Mouse (Mus musculus) olfactory bulb, adult 2 months (tissue): ENCODE measurements around the gene Disc1. TPM values are rescaled to one million over a fixed set of nuclear protein-coding genes. Genes with fewer than 3 reads are reported as not detected.
A peak's percentile ranks its signal among the peaks of the same experiment; 100 is the strongest.

Source experiments
- H3K27ac ChIP-seq: fragments of 200-500 bp; 2 replicates; pipeline ENCODE4 v1.5.1; 2012; ENCODE audit warnings: low read depth, low read length; ENCODE audit not compliant: insufficient read depth
- H3K4me1 ChIP-seq: fragments of 200-500 bp; 2 replicates; pipeline ENCODE4 v1.6.1; 2012; ENCODE audit warnings: low read length; ENCODE audit not compliant: control insufficient read depth, insufficient read depth
- H3K4me3 ChIP-seq: fragments of 200-500 bp; 2 replicates; pipeline ENCODE4 v1.5.1; 2012; ENCODE audit warnings: mild to moderate bottlenecking, low read depth, low read length, moderate library complexity; ENCODE audit not compliant: insufficient read depth
- CTCF ChIP-seq: fragments of 200-500 bp; IDR thresholded peaks from 2 replicates; pipeline ENCODE4 v1.5.1; 2012; ENCODE audit warnings: low read depth, mild to moderate bottlenecking, low read length, moderate library complexity; ENCODE audit not compliant: insufficient read depth
- POLR2A ChIP-seq: fragments of 200-500 bp; IDR thresholded peaks from 2 replicates; pipeline ENCODE4 v1.6.1; 2012; ENCODE audit warnings: mild to moderate bottlenecking, low read depth, low read length, moderate library complexity; ENCODE audit not compliant: insufficient read depth
- WGBS: fragments of 180-500 bp; shearing (Covaris S2); methylation state at CpG from one replicate; pipeline ENCODE4 v1.1.7; 2018; 5-methylcytosine and 5-hydroxymethylcytosine counted together
- polyA plus RNA-seq: library from polyadenylated mRNA; stranded (reverse); fragments of >200 nt; gene quantifications from 2 replicates; pipeline ENCODE4 v1.2.4, GENCODE M21; 2012; ENCODE audit warnings: low replicate concordance; ENCODE audit not compliant: missing spikeins, insufficient read depth, insufficient read length

The Disc1 gene
- polyA plus RNA-seq, 1 experiment, result not detected

DNA sequence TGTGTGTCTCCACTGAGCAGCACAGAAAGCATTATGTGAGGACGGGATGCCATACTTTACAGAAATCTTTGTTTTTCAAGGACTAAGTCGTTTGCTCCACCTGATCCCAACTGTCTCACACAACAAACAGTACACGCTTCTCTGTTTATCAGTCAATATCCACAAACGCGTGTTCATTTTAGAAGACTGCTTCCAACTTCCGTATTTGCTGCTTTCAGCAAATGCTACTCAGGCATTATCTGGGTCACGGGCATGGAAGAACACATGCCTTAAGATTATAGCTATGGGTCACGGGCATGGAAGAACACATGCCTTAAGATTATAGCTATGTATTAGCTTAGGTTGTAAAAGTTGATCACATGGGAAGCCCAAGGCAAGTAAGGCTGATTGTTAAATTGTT, 6.9 kb downstream of the Disc1 start:
- TF ChIP-seq POLR2A (no peak), CTCF (no peak)
- H3K4me3 ChIP-seq, result no peak overlapping the region
- WGBS, result 86% methylated on average over 8 of the region's 8 CpGs

DNA sequence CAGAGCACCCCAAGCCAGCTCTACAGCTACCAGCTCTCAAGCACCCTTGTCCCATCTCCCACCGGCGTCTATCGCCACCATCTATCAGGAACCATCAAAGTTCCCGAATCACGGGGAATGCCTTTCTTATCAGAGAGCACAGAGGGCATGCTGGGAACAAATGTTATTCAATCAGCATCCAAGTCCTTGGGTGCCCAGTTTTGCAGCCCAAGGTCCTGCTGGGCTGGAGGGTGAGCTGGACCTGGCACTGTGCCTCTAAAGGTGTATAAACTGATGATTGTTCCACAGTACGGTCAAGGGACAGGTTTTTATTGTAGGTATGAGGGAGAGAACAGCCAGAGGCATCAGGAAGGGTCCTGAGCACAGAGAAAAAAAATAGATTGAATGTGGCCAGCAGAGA, 11.6 kb downstream of the Disc1 start:
- H3K4me1 ChIP-seq, result peaks cover 7% of the 10 kb centered on the region; the same call in 1 of the 2 replicates
- no peak for TF ChIP-seq POLR2A
- no peak overlapping the region for H3K4me3 ChIP-seq
- WGBS, result 92% methylated on average over 6 of the region's 6 CpGs
- no peak overlapping the region for H3K27ac ChIP-seq

More for the DNA sequence above, 6.9 kb downstream of the Disc1 start:
- Histone ChIP-seq H3K4me1 (no peaks in the 10 kb centered on the region), H3K27ac (no peak overlapping the region)

DNA sequence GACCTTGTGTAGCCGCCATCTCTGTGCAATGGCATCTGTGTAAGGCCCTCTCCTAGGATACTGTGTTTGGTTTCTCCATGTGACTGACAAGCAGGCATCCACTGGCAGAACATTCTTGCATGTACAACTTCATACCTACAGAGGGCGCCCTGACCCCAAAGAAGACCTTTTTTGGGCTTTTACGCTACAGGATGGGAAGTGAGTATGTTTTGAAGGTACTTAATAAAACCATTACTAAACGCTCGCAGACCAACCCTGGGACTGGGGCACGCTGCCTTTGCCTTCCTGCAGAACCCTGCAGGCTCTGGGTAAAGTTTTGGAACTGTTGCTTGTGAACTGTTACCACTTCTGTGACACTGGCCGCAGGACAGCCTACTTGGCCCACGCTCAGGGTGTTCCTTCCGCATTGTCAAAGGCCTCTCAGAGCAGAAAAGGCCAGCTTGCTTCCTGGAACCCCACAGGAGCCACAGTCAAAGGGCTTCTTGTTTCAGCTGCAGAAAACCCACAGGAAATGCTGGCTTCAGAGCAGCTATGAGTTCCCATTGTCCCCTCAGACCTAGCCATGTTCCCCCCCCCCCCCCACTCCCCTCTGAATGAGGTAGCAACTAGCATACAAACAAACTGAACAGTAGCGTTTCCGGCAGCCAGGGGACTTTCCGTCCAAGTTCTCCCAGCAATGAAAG, 13.1 kb downstream of the Disc1 start:
- Histone ChIP-seq H3K4me1 (peaks cover 7% of the 10 kb centered on the region; the same call in 1 of the 2 replicates), H3K27ac (peak overlapping the region; percentile 60), H3K4me3 (no peak overlapping the region)
- TF ChIP-seq POLR2A (no peak), CTCF (no peak; the same call in 1 of the 2 replicates)
- WGBS, result 14% methylated on average over 12 of the region's 12 CpGs

DNA sequence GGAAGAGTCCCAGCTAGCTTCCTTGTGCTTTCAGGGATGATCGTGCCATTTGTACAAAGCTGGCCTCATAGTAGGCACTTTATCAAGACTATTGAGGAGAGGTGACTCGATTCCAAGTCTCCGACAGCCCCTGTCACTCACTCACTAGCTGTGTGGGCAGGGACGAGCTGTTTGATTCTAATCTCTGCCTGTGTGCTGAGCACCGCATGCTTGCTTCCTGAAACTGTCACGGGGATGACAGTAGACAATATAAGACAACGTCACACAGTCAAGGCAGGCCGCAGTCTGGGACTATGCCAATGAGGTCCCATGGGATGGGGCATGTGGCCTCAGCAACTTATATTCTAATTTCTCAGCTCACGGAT, 13.6 kb downstream of the Disc1 start:
- Histone ChIP-seq H3K4me3 (no peak overlapping the region), H3K27ac (peak overlapping the region; percentile 60), H3K4me1 (peaks cover 7% of the 10 kb centered on the region; the same call in 1 of the 2 replicates)
- WGBS, result 47% methylated on average over 9 of the region's 9 CpGs
- TF ChIP-seq CTCF, result no peak
- no peak for TF ChIP-seq POLR2A

DNA sequence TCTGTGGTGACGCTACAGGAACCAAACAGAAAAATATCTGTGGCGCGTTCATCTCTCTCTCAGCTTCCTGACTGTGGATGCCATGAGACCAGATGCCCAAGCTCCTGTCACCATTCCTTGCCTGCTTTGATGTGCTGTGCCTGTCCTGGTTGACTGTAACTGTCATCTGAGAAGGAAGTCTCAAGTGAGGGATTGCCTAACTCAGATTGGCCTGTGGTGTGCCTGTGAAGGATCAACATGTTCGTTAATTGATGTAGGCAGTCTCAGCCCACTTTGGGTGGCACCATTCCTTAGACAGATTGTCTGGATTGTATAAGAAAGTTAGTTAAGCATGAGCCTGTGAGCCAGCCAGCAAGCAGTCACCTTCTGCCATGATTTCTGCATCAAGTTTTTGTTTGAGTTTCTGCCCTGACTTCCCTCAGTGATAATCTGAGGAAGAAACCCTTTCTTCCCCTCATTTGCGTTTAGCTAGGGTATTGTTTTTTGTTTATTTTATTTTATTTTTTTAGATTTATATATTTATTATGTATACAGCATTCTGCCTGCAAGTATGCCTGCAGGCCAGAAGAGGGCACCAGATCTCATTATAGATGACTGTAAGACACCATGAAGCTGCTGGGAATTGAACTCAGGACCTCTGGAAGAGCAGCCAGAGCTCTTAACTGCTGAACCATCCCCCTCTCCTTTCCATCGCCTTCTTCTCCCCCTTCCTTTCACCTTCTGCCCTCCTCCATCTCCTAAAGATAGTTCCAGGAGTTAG, 14.3 kb downstream of the Disc1 start:
- TF ChIP-seq CTCF, result no peak
- no peak for TF ChIP-seq POLR2A
- Histone ChIP-seq H3K4me3 (no peak overlapping the region), H3K27ac (peak overlapping the region; percentile 60; the same call in 1 of the 2 replicates), H3K4me1 (peaks cover 7% of the 10 kb centered on the region; the same call in 1 of the 2 replicates)
- WGBS, result 90% methylated on average over 6 of the region's 6 CpGs

DNA sequence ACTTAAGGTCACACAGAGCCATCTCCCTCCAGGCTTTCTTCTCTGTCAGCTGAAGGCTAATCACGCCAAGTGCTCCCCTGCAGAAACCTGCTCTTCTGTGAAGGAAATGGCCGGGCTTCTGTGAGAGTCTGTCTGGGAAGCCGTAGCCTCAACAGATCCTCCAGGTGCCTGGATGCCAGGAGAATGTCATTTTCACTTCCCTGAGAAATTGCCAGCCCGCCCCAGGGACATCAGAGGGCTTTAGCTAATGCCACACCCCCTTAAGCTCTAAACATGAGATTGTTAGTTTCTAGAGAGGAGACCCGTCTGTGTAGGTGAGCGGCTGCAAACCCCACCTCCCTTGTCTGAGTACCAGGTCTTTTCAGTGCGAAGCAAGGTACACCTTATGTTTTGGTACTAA, 15.3 kb downstream of the Disc1 start:
- Histone ChIP-seq H3K4me3 (no peak overlapping the region), H3K27ac (no peak overlapping the region), H3K4me1 (peaks cover 7% of the 10 kb centered on the region; the same call in 1 of the 2 replicates)
- TF ChIP-seq POLR2A, result no peak
- TF ChIP-seq CTCF, result no peak
- 95% methylated on average over 7 of the region's 7 CpGs for WGBS

DNA sequence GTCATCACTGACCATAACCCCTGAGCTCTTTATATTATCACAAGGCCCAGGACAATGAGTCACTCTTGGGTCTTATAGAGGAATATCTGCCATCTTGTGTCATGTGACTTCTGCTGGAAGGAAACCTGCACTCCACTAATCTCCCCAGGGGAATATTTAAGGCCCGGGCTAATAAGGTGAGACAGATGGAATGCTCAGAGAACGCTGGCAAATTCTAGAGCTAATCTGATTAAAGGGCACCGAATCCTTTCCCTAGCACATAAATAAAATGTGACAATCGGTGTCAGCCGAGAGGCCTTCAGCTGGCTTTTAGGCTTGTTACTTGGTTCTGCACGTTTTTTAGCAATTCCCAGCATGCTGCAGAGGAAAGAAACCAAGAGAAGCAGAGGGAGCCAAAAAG, 15.7 kb downstream of the Disc1 start:
- 82% methylated on average over 6 of the region's 6 CpGs for WGBS
- Histone ChIP-seq H3K4me3 (no peak overlapping the region), H3K4me1 (peaks cover 7% of the 10 kb centered on the region; the same call in 1 of the 2 replicates), H3K27ac (no peak overlapping the region)
- no peak for TF ChIP-seq CTCF

DNA sequence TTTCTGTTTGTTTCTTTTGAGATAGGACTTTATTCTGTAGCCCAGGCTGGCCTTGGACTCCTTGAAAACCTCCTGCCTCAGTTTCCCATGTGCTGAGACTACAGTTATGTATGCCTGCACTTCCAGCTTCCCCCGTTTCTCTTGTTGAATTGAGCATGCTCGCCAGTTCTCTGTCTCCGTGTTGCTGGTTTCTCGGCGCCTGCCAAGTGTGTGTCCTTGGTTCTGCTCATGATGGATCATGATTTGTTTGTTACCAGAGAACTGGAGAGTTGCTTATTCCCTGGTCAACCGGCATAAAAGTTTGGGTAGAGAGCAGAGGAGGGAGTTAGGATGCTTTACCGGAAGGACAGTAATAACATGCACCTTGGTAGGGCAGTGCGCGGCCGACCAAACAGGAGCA, 20.1 kb downstream of the Disc1 start:
- TF ChIP-seq CTCF, result no peak
- no peak for TF ChIP-seq POLR2A
- H3K4me1 ChIP-seq, result peaks cover 7% of the 10 kb centered on the region
- 95% methylated on average over 10 of the region's 10 CpGs for WGBS
- H3K4me3 ChIP-seq, result no peak overlapping the region
- H3K27ac ChIP-seq, result no peak overlapping the region

DNA sequence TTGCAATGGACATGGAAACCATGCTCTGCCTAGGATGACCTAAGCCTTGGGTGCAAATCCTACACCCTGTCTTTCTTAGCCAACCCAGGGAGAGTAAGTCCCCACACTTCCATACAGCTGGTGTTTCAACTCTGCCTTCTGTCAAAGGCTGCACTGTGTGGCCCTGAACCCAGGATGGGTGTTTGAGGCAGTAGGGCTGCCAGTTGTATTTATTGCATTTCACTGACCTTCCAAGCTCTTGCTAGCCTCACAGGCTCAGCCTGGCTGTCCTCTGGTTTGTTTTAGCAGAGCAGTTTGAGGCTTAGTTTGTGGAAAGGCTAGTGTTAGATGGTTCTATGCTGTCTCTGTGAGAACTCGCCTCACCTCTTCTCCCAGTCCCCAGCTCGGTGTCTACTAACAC, 20.6 kb downstream of the Disc1 start:
- WGBS, result 88% methylated on average over 2 of the region's 2 CpGs
- TF ChIP-seq CTCF, result no peak
- TF ChIP-seq POLR2A, result no peak

More for the DNA sequence above, 20.6 kb downstream of the Disc1 start:
- peaks cover 7% of the 10 kb centered on the region for H3K4me1 ChIP-seq
- no peak overlapping the region for H3K4me3 ChIP-seq
- H3K27ac ChIP-seq, result no peak overlapping the region
